Mouse (Mus musculus) left cerebral cortex, adult 9 months (tissue): Measurements from ENCODE around the gene Prkab1.

Experiments used
- DNase-seq, 2 experiments: peaks; one replicate each; pipeline ENCODE4 v3.0.0; 2022; ENCODE audit warnings: low spot score in 2 of 2

The Prkab1 gene

GRCm38 (mm10) chr5:116018196-116018595 is 6.1 kb downstream of the Prkab1 start:
- no peak for DNase-seq

DNA sequence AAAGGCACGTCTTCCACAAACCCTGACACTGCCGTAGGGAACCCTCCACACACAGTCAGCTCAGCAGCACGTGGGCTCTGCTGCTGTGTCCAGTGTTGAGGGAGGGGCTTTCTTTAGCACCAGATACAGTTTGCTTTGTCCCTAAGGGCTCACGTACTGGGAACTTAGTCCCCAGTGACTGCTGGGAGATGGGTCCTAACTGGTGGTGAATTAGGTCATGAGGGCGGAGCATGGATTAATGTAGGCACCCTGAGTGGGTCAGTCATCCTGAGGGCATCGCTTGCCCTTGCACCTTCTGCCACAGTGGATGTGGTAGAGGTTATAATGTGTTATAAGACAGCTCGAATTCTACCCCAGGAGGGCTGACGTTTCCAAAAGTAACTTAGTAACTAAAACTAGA is 6.9 kb downstream of the Prkab1 start:
- no peak for DNase-seq

DNA sequence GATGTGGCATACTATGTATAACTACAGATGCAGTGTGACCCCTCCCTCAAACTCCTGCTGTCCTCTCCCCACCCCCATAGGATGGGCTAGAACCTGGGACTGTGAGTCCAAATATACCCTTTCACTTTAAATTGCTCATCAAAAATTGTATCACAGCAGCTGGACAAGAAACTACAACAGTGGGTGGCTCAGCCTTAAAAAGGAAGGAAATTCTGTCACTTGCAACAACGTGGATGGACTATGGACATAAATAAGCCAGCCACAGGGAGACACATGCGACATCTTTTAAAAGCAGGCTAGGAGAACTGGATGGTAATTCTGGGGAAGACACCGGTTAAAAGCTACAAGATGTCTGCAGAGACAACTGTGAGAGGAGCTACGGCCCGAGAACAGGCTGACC is 7.8 kb downstream of the Prkab1 start:
- DNase-seq = no peak

DNA sequence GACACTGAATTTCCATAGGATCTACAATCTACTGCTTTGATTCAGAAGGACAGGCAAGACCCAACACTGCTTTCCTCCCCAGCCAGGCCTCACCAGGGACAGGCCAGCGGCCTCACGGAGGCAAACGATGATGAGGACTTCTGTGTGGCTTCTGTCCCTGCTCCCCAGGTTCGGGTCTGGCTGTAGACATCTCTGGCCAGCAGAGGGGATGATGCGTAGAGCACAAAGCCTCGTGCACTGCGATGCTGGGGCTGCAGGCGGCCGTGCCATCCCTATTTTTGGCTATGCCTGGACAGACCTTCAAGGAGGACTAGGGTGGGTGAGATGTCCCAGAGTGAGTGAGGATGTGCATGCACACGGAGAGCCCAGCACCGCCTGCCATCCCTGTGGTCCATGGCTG is 10.1 kb downstream of the Prkab1 start:
- DNase-seq = no peak

DNA sequence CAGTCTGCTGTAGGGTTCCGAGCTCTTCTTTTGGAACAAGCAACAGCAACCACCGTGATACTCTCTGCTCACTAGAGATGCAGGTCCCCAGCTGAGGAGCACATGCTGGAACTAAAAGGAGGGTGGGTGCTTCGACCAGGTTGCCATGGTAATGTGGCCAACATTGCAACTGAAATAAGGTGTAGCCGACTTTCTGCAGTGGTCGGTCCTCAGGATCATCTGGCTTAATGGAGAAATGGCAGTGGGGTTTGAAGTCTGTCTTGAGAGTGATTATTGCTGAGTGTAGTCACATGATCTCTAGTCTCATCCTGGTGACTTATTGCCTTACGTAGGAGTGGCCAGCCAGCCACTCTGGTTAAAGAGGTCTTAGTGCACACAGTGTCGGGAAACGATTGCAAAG is 10.5 kb downstream of the Prkab1 start:
- no peak for DNase-seq

DNA sequence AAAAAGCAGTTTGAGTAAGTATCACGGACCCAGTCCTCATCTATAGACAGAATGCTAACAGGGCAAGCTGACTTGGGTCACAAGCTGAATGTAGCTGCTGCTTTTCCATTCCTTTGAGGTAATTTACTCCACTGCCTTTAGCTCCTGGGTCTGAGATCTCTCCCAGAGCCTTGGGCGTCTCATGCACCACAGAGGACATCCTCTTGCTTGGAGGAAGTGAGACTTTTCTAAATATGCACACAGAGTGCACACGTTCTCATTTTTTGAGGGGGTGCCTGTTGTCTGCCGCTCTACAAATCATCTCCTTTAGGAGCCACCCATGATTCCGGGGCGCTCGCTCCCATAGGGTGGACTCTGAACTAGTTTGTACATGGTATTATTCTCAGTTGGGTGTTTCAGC is 11.8 kb downstream of the Prkab1 start:
- no peak for DNase-seq

DNA sequence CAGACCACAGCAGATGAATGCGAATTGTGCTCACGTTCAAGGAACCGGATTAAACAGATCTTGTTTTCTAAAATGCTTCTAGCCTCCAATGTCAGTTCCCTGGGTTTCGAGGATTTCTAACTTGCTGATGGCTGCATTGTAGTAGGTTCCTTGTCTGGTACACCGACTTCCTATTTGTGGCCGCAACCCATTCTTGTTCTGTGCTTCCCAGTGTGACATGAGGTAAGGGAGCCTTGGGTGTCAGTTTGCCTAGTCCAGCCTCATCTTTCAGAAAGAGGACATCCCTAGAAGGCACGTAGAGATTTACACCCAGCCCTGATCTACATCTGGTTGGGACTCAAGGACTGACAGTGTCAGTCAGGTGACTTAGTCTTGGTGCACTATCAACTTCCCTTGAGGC is 12.6 kb downstream of the Prkab1 start:
- DNase-seq = no peak

DNA sequence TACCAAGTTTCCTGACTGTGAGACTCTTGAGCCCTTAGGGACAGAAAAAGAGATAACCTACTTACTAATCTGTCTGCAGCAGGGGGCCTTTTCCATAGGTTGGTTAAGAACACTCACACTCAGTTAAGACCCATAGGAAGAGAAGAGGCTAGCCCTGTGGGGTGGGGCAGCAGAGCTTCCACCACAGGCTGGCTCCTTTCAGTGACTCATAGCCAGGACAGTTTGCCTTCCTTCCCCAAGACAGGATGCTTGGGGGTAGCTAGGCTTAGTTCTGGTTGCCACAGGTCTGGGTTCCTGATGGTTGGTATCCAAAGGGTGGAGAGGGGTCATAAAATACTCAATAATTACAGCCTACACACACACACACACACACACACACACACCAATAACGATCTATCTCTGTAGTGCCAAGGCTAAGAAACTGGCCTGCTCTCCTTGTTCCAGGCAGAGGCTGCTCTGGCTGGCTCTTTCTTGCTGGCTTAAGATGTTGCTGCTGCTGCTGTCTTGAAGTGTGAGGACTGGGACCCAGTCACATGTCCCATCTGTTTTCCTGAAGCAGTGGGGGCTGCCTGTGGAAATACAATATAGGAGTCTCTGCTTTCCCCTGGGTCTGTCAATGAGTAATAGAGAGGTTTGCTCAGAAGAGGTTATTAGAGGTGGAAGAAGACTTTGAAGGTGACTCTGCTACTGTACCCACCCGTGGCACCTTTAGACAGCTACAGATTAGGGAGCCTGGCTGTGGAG is 14.3 kb downstream of the Prkab1 start:
- no peak for DNase-seq

DNA sequence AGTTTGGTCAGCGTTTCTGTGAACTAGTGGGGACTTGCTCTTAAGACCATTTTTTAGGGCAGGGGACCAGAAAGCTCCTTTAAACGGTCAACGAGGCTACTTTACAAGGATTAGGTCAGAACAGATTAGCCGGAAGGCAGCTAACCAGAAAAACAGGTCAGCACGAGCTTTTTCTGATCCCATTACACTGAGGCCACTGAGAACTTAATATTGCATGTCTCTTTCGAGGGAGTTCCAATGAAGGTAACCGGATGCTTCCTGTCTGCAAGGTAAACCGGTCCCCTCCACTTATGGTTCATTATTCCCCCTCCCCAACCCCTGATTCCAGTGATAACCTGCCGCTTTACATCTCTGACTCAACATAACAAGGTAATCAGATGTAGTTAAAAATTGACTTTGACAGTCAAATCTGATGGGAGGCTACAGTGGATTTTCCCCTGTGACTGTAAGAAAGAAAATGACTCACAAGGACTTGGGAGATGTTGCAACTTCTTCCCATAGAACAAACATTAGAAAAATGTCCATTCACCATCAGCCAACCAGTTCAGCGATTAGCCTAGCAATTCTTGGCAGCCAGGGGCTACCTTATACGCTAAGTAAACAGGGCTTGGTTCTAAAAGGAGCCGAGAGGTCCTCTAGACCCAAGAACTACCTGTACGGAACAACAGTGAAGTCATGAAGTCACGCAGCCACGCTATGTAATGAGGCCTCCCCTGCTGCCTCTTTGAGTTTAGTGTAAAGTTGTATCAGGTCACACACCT is 15.0 kb downstream of the Prkab1 start:
- no peak for DNase-seq

- no peak for DNase-seq
Measured at GRCm38 (mm10) chr5:116007723-116008122, 16.6 kb downstream of the Prkab1 start.

GRCm38 (mm10) chr5:116006324-116007099 is 17.8 kb downstream of the Prkab1 start:
- DNase-seq = no peak

- peak; percentile 47 to 58 for DNase-seq
Measured at GRCm38 (mm10) chr5:116004271-116004670, 20.0 kb downstream of the Prkab1 start.

- DNase-seq = no peak
Measured at GRCm38 (mm10) chr5:116003825-116004224, 20.5 kb downstream of the Prkab1 start.

DNA sequence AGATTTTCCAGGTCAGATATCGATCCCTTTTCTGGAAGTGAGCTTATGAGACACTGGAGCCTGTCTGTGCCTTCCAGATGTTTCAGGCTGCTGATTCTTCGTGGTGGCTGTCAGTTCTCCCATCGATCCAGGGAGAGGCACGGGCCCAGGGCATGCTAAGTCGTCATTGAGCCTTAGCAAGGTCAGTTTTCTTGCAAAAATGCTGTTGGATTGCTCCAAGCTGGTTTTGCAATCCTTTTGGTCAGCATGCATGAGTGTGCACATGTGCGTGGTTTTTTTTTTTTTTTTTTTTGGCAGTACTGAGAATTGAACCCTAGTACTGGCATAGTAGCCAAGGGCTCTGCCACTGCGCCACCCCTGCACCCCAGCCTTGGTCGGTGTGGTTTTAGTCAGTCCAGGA is 21.2 kb downstream of the Prkab1 start:
- no peak for DNase-seq

DNA sequence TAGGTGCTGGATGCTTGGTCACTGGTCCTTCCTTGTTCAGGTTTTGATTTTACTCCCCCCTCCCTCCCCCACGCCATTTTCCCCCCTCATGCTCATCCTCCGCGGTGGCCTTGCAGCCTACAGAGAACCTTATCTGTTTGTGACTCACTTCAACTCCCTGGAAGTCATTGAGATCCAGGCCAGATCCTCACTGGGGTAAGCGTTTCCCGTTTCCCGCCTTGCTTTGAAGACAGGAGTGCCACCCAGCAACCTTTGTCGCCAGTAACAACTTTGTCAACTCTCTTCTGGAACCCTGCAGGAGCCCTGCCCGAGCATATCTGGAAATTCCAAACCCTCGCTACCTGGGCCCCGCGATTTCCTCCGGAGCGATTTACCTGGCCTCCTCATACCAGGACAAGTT is 26.9 kb downstream of the Prkab1 start:
- no peak for DNase-seq

- no peak for DNase-seq
Measured at GRCm38 (mm10) chr5:115994101-115994500, 30.2 kb downstream of the Prkab1 start.

DNA sequence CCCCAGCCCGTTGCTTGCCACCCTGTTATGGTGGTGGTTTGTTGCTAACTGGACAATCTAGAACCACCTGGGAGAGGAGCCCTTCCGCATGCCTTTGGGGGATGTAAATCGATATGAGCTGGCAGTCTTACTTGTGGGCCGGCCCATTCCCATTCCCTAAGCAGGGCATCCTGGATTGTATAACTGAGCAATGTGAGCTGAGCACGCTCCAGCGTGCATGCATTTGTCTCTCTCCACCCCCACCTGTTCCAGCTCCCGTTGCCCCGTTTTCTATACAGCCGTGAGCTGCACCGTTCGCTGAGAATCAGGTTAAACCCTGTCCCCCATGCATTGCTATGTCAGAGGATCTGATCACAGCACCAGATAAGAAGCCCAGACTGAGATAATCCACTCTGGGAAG is 32.6 kb downstream of the Prkab1 start:
- DNase-seq = no peak

- DNase-seq = no peak
Measured at GRCm38 (mm10) chr5:115987284-115987683, 37.0 kb downstream of the Prkab1 start.

GRCm38 (mm10) chr5:115985101-115985500 is 39.2 kb downstream of the Prkab1 start:
- no peak for DNase-seq

DNA sequence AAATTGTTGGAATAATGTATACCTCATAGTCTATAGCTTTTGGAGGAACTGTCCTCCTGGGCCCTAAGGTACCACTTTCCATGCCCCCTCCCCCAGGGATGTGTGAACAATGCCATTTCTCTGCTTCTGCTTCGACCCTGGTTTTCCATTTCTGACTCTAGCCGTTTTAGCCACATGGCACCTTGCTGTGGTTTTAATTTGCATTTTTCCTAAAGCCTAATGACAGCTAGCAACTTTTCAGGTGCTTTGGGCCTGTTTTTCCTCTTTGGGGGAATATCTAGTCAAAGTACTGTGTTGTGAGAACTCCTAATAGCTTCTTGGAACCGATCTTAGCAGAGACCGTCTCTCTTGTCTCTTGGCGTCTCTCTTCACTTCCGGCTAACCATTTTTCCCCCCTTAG is 39.9 kb downstream of the Prkab1 start:
- DNase-seq = no peak

DNA sequence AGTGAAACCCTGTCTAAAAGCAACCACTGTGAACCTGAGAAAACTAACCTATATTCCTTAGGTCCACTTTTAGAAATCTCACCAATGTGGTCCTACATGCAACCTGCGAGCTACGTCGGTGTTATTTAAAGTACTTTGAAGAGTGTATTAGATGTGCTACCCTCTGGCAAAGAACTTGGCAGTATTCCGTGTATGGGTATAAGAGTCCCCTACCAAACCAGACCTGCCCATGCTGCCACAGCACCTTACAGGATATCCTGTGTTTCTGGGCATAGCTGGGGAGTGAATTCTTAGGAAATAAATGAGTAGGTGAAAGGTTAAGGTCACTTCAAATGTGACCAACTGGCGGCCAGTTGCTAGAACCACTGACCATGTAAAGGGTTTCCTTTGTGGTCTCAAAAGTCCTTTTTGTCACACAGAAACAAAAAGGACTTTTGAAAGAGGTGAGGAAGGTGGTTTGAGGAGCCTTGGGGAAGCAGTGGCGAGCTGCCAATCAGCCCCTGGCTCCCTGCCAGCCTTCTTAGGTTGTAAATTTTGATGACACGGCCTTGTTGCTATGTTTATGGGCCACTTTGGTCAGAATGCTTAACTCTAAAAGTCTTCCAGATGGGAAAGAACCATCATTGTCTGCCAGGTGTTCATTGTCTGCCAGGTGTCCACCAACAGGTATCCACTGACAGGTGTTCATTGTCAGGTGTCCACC is 41.5 kb downstream of the Prkab1 start:
- DNase-seq = no peak

GRCm38 (mm10) chr5:115980537-115980936 is 43.8 kb downstream of the Prkab1 start:
- DNase-seq = no peak
